Mouse (Mus musculus) brain, embryonic 14.5 days (tissue): ENCODE results near the gene Cnot1. TPM values are rescaled to one million over a fixed set of nuclear protein-coding genes. Genes with fewer than 3 reads are reported as not detected.

Experiments used
- DNase-seq: peaks from one replicate; pipeline ENCODE4 v3.0.0-alpha.2; 2011; ENCODE audit warnings: low read depth
- CTCF ChIP-seq: fragments of 200-500 bp; IDR thresholded peaks from 2 replicates; pipeline ENCODE4 v1.5.1; 2012; ENCODE audit warnings: inconsistent platforms, mild to moderate bottlenecking, moderate library complexity, borderline replicate concordance; ENCODE audit not compliant: insufficient read depth, insufficient read length; ENCODE audit errors: extremely low read depth
- POLR2A ChIP-seq: fragments of 200-500 bp; IDR thresholded peaks from 2 replicates; pipeline ENCODE4 v1.6.1; 2012; ENCODE audit warnings: mild to moderate bottlenecking, inconsistent platforms, borderline replicate concordance; ENCODE audit not compliant: poor library complexity, insufficient read depth, insufficient read length, severe bottlenecking; ENCODE audit errors: extremely low read depth
- polyA plus RNA-seq: library from polyadenylated mRNA; depleted of rRNA; stranded (reverse); fragments of >200 nt; gene quantifications from 2 replicates; pipeline ENCODE4 v1.2.3, GENCODE M21; 2012; rRNA removed

The Cnot1 gene
- 95.3 and 115 TPM in 2 replicates for polyA plus RNA-seq

- TF ChIP-seq POLR2A = peak; percentile 20; the same call in 1 of the 2 replicates
- no peak for TF ChIP-seq CTCF
- peak; percentile 99 for DNase-seq
Observed at GRCm38 (mm10) chr8:95807331-95807843, at the start of gene Cnot1. Cnot1 (minus strand) TSS chr8:95807464.

GRCm38 (mm10) chr8:95854174-95854573, 46.9 kb upstream of the Cnot1 start:
- DNase-seq = no peak
- TF ChIP-seq POLR2A (no peak), CTCF (no peak)

GRCm38 (mm10) chr8:95853102-95853843, 46.0 kb upstream of the Cnot1 start, which contains the start of gene Slc38a7:
Slc38a7 (minus strand) TSS chr8:95853539.
- peak; percentile 95 for DNase-seq
- TF ChIP-seq CTCF (no peak), POLR2A (no peak)

- DNase-seq = no peak
- TF ChIP-seq POLR2A (no peak), CTCF (no peak)
Observed at GRCm38 (mm10) chr8:95852290-95852689, 45.0 kb upstream of the Cnot1 start.

- no peak for DNase-seq
- TF ChIP-seq POLR2A = no peak
- TF ChIP-seq CTCF = no peak
Observed at GRCm38 (mm10) chr8:95850326-95850725, 43.1 kb upstream of the Cnot1 start.

GRCm38 (mm10) chr8:95848734-95849464, 41.6 kb upstream of the Cnot1 start:
- no peak for DNase-seq
- TF ChIP-seq CTCF = no peak
- TF ChIP-seq POLR2A = no peak

- DNase-seq = peak; percentile 28
- no peak for TF ChIP-seq CTCF
- TF ChIP-seq POLR2A = no peak
Observed at GRCm38 (mm10) chr8:95848061-95848551, 40.8 kb upstream of the Cnot1 start.

- TF ChIP-seq POLR2A (no peak), CTCF (no peak)
- DNase-seq = no peak
Observed at GRCm38 (mm10) chr8:95845026-95845425, 37.8 kb upstream of the Cnot1 start.

- TF ChIP-seq CTCF (no peak), POLR2A (no peak)
- DNase-seq = no peak
Observed at GRCm38 (mm10) chr8:95843968-95844367, 36.7 kb upstream of the Cnot1 start.

GRCm38 (mm10) chr8:95841436-95841835, 34.2 kb upstream of the Cnot1 start:
- TF ChIP-seq CTCF (no peak), POLR2A (no peak)
- no peak for DNase-seq

GRCm38 (mm10) chr8:95839289-95839688, 32.0 kb upstream of the Cnot1 start:
- no peak for DNase-seq
- TF ChIP-seq POLR2A (no peak), CTCF (no peak)
